Mouse (Mus musculus) brain, embryonic 14.5 days (tissue): ENCODE measurements around the gene Lcmt2.

ENCODE experiments used
- CTCF ChIP-seq: fragments of 200-500 bp; IDR thresholded peaks from 2 replicates; pipeline ENCODE4 v1.5.1; 2012; ENCODE audit warnings: inconsistent platforms, mild to moderate bottlenecking, moderate library complexity, borderline replicate concordance; ENCODE audit not compliant: insufficient read depth, insufficient read length; ENCODE audit errors: extremely low read depth
- POLR2A ChIP-seq: fragments of 200-500 bp; IDR thresholded peaks from 2 replicates; pipeline ENCODE4 v1.6.1; 2012; ENCODE audit warnings: mild to moderate bottlenecking, inconsistent platforms, borderline replicate concordance; ENCODE audit not compliant: poor library complexity, insufficient read depth, insufficient read length, severe bottlenecking; ENCODE audit errors: extremely low read depth

DNA sequence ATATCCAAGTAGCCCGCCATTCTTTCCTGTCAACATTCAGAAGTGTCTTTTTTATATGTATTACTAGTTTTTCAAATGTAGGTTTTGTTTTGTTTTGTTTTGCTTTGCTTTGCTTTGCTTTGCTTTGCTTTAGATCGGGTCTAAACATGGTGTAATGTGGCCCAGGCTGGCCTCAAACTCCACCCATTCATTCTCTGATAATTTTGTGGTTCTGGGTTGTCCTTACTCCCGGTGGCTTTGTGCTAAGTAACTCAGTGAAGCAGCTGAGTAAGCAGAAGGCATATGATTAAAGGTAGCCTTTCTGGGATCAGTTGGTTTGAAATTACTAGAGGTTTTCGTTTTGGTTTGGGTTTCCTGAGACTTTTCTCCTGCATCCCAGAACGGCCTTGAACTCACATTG lies 9.2 kb upstream of the Lcmt2 start:
- TF ChIP-seq CTCF (no peak), POLR2A (no peak)
